Mouse (Mus musculus) layer of hippocampus, adult 2 months (tissue): Measurements from ENCODE around the gene Tmco4. TPM values are rescaled to one million over a fixed set of nuclear protein-coding genes. Genes with fewer than 3 reads are reported as not detected.

Source experiments
- DNase-seq, 2 experiments: peaks; one replicate each; pipeline ENCODE4 v3.0.0; 2022; ENCODE audit warnings: low spot score in 2 of 2
- H3K27ac ChIP-seq: fragments of 200-600 bp; 2 replicates; pipeline ENCODE4 v1.8.1; 2022
- H3K4me3 ChIP-seq: fragments of 200-600 bp; 2 replicates; pipeline ENCODE4 v1.8.1; 2022; ENCODE audit warnings: mild to moderate bottlenecking
- CTCF ChIP-seq: fragments of 200-600 bp; conservative IDR thresholded peaks from 2 replicates; pipeline ENCODE4 v1.8.1; 2022; ENCODE audit warnings: antibody characterized with exemption, mild to moderate bottlenecking, moderate library complexity
- total RNA-seq, 2 experiments: library from RNA; stranded (reverse); gene quantifications; 2 replicates each; pipeline ENCODE4 v1.2.3; 2021

The Tmco4 gene
- total RNA-seq, 2 experiments from 2014 or later, result 1.6 to 4.2 TPM

DNA sequence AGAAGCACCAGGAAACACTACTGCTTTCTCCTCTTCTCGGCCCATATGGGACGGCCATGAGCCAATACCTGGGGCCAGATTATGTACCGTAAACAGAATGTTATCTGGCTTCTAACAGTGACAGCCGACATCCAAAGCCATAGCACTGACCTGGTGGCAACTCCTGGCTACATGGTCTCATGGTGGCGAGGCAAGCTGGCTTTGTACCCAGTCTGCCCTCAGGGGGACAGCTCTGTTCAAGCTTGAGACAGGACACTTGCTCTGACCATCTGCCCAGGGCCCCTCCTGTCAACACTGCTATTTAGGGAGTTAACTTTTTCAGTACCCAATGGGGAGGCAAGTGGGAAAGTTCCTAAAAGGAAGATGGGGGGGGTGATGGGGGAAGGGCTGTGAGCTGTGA is 84.6 kb downstream of the Tmco4 start:
- TF ChIP-seq CTCF, result no peak
- H3K27ac ChIP-seq, result no peak overlapping the region
- no peak for DNase-seq
- H3K4me3 ChIP-seq, result no peak overlapping the region

DNA sequence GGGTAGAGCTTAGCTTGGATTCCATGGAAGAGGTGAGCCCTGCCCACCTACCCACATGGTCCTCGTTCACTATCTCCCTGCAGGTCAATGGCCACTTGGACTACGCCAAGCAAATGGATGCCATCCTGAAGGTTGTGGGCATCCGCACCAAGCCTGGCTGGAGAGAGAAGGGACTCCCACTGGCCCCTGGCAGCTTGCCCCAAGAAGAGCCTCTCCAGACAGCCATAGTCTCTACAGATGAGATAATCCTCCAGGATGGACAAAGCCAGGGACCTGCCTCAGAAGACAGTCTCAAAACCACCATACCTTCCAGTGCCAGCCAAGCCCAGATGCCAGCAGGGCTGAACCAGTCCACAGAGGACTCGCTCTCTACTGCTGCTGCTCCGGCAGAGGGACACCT is 85.3 kb downstream of the Tmco4 start:
- TF ChIP-seq CTCF, result no peak
- no peak for DNase-seq
- H3K27ac ChIP-seq, result no peak overlapping the region
- H3K4me3 ChIP-seq, result no peak overlapping the region

DNA sequence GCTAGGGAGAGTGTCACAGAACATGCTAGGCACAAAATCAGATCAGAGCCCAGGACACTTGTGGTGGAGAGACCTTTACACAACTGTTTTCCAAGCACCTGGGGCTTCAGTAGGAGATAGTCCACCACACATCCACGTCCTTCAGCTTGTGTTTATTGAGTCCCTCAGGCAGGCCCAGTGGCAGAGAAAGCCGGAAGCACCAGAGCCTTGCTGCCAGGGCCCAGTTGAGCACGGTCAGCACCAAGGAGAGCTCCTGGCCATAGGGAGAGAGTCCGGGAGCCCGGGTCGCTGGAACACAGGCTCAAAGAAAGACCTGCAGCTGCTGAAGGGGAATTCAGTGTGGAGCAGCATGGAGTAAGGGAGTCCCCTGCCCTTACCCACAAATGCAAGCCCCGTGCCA is 86.9 kb downstream of the Tmco4 start:
- no peak for DNase-seq
- no peak overlapping the region for H3K4me3 ChIP-seq
- no peak overlapping the region for H3K27ac ChIP-seq
- TF ChIP-seq CTCF, result no peak

DNA sequence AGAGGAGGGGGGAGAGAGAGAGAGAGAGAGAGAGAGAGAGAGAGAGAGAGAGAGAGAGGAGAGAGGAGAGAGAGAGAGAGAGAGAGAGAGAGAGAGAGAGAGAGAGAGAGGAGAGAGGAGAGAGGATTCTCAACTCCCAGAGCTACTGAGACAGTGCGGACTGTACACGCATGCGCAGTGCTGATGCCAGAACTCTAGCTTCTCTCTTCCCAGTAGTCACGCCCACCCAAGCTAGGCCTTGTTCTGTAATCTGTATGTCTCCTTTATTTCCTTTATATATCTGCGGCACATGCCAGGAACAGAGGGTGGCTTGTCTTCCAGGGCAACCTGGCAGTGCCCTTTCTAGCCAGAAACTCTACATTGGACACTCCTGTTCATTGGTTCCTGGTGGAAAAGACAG is 92.1 kb downstream of the Tmco4 start:
- TF ChIP-seq CTCF, result no peak
- Histone ChIP-seq H3K27ac (no peak overlapping the region), H3K4me3 (no peak overlapping the region)
- DNase-seq, result no peak

DNA sequence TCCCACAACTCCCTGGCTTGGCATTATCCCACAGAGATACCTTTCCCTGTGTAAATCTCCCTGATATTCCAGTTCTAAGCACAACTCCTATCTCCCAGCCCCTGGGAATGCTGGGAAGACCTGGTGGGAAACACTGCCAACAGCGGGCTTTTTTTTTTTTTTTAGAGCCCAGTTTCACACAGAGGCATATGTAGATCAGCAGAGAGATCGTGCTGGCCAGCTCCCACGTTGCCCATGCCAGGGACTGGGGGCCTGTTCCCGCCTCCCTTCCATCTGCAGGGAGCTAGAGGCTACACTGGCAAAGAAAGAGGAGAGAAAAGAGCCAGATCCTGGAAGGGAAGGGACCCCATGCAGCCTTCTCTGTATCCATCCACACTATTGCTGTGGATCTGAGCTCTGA is 95.6 kb downstream of the Tmco4 start:
- H3K4me3 ChIP-seq, result no peak overlapping the region
- H3K27ac ChIP-seq, result peak overlapping the region; percentile 77
- DNase-seq, result peak; percentile 57 to 77
- TF ChIP-seq CTCF, result no peak

DNA sequence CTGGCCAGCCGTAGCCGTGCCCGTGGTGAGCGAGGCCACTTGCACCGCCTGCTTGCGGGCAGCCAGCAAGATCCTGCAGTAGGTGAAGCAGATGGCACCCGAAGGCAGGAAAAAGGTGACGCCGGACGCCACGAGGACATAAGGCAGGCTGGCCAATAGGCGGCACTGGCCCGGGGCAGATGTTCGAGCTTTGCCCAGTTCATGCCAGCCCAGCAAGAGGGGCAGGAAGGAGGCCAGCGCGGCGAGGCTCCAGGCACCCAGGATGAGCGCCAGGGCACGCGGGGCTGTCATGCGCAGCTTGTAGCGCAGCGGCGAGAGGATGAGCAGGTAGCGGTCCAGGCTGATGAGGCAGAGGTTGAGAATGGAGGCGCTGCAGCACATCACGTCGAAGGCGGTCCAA is 101.4 kb downstream of the Tmco4 start:
- peak; percentile 23; the same call in 1 of the 2 replicates for TF ChIP-seq CTCF
- Histone ChIP-seq H3K27ac (peak overlapping the region; percentile 84), H3K4me3 (peak overlapping the region; percentile 72)
- no peak for DNase-seq

DNA sequence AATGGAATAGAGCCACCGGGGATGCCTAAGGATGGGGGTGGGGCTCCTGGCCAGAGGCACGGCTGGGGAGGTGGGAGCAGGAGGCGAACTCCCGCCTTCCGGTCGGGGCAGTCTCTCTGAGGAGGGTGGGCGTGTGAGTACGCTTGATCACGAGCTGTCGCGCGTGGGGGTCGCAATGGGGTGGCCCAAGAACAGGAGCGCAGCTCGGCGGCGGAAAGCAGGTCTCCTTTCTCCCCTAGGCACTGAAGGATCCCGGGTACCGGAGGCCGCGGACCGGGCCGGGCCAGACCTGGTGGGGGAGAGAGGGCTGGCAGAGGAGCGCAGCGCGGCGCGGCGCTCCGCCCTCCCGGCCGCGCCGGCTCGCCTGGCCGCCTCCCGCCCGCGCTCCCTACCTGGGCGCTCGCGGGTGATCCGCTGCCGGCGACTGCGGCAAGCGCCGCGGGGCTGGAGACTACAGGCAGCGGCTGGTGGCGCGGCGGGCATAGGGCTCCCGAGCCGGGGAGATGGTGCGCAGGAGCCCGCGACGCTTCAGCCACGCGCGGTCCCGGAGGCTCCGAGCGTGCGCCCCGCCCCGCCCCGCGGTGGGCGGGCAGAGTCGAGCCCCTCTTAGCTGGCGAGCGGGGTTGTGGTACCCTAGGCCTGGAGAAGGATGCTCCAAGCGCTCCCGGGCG is 102.5 kb downstream of the Tmco4 start, which contains the start of gene Htr6:
TSS of gene Htr6 (minus strand) at position 530 of the 671 bp plus-strand sequence.
- Histone ChIP-seq H3K4me3 (peak within 1 kb of the TSS; percentile 72), H3K27ac (peak within 1 kb of the TSS; percentile 84)
- TF ChIP-seq CTCF, result no peak
- no peak for DNase-seq

DNA sequence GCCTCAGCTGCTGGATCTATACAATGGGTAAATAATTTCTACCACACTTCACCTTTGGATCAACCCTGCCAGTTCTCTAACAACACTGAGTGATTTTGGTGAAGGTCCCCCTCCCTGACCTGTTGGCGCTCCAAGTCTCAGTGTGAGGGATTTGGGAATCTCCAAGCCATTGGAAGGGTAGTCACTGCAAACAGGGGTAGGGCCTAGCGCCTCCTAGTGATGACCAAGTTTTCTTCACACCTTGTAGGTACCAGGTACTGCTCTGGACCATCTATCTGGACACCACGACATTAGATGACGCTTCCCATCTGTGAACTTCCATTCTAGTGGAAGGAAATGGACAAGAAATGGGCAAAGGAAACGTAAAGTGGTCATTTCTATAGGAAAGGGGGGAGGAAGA is 103.2 kb downstream of the Tmco4 start:
- DNase-seq, result no peak

DNA sequence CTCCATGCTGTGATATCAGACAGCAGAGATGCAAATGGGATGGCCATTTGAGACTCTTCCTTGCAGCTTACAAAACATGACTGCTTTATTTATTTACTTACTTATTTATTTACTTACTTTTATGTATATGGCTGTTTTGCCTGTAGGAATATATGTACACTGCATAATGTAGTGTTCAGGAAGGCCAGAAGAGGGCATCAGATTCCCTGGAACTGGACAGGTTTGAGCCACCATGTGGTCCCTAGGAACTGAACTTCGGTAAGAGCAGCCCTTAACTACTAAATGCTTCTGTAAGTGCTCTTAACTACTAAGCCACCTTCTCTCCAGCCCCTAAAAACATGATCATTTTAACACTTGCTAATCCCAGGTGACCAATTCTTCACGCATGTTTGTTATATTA is 105.6 kb downstream of the Tmco4 start:
- no peak overlapping the region for H3K27ac ChIP-seq
- H3K4me3 ChIP-seq, result no peak overlapping the region
- peak; percentile 69 for TF ChIP-seq CTCF
- no peak for DNase-seq

More for the DNA sequence above, 103.2 kb downstream of the Tmco4 start:
- Histone ChIP-seq H3K4me3 (peak overlapping the region; percentile 72), H3K27ac (peak overlapping the region; percentile 84)
- TF ChIP-seq CTCF, result peak; percentile 72

DNA sequence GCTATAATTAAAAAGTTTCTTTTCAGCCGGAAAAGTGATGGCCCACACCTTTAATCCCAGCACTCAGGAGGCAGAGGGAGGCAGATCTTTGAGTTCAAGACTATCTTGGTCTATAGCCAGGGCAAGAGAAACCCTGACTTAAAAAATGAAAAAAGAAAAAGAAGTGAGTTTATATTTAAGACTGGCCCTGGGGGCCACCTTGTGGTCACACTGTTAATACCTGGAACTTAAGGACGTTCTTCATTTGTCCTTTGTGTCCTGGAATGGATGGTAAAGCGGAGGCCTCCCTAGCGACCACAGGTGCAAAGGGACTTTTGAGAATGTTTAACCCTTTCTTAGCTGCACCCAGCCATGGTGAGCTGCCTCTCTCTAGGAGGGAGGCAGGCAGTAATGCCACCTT is 106.0 kb downstream of the Tmco4 start:
- Histone ChIP-seq H3K4me3 (no peak overlapping the region), H3K27ac (peak overlapping the region; percentile 51; the same call in 1 of the 2 replicates)
- TF ChIP-seq CTCF, result peak; percentile 55
- no peak for DNase-seq

DNA sequence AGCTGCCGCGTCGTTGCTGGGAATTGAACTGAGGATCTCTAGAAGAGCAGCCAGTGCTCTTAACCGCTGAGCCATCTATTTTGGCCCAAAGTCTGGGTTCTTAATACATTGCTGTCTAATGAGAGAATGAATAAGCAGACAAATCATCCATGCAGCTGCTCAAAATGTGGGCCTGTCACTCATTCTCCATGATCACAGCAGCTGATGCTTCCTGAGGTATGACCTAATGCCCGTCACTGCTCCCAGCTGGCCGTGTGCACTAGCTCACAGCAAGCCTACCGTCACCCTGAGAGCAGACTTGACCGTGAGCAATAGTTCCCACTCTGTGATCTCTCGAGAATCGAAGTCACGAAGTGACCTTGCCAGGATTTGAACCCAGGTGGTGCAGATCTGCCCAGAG is 106.8 kb downstream of the Tmco4 start:
- H3K4me3 ChIP-seq, result no peak overlapping the region
- peak overlapping the region; percentile 39; the same call in 1 of the 2 replicates for H3K27ac ChIP-seq
- no peak for TF ChIP-seq CTCF
- DNase-seq, result no peak

DNA sequence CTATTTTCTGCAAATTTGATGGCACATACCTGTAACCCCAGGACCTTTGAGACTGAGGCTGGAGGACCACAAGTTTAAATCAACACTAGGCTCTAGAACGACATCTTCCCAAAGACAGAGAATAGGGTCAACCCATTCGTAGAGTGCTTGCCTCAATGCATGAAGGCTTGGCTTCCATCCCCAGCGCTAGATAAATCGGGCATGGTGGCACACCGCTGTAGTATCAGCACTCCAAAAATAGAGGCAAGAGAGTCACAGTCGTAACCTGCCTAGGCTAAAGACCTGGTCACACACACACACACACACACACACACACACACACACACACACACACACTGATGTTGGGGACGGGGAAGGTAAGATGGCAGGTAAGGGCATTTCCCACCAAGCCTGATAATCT is 107.6 kb downstream of the Tmco4 start:
- Histone ChIP-seq H3K27ac (no peak overlapping the region; the same call in 1 of the 2 replicates), H3K4me3 (no peak overlapping the region)
- no peak for DNase-seq
- TF ChIP-seq CTCF, result no peak

DNA sequence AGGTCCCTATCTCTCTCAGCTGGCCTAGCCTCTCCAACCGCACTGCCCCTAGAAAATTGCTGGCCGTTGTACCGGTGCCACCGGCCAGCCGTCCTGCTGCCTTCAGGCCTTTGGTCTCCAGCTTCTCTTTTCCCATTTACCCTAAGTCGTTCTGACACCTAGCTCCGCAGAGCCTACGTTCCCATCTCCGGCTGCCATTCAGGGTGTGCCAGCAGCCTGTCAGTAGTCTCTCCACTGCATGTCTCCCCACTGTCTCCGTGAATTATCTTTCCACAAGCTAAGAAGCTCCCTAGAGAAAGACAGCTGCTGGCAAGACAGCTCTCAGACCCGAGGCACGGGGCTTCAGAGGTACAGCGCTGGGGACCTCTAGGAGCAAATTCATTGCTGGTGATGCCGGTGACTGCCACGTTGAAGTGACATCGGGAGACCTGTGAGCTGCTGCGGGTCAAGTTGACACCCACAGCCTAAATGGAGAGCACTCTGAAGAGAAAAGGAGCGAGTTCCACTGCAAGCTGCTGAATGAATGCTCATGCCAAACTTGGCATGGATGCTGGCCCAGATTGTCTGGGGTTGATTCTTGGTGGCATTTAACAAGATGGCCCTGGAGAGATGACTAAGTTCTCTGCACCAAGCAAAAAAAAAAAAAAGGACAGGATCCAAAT is 108.7 kb downstream of the Tmco4 start:
- Histone ChIP-seq H3K4me3 (no peak overlapping the region), H3K27ac (peak overlapping the region; percentile 86)
- TF ChIP-seq CTCF, result no peak
- peak in 1 of 2 experiments; percentile 70 for DNase-seq
